Mouse (Mus musculus) kidney, adult 8-10 months (tissue): Measurements from ENCODE around the gene Kifc5b.
"Not testable (repeated sequence)": the region's sequence is repeated elsewhere in the genome, so short reads cannot be mapped to it uniquely, and the experiment has no call there.

Experiments
- DNase-seq, 2 experiments: peaks; one replicate each; pipeline ENCODE4 v3.0.0; 2022

The Kifc5b gene

GRCm38 (mm10) chr17:26972107-26972506 is 55.2 kb downstream of the Kifc5b start:
- no peak for DNase-seq

- DNase-seq = peak; percentile 94 to 95
Measured at GRCm38 (mm10) chr17:26972703-26973574, 56.0 kb downstream of the Kifc5b start, which contains the start of gene Zbtb9. TSS of gene Zbtb9 (plus strand) at chr17:26973167.

GRCm38 (mm10) chr17:26974547-26974946 is 57.7 kb downstream of the Kifc5b start:
- no peak for DNase-seq

DNA sequence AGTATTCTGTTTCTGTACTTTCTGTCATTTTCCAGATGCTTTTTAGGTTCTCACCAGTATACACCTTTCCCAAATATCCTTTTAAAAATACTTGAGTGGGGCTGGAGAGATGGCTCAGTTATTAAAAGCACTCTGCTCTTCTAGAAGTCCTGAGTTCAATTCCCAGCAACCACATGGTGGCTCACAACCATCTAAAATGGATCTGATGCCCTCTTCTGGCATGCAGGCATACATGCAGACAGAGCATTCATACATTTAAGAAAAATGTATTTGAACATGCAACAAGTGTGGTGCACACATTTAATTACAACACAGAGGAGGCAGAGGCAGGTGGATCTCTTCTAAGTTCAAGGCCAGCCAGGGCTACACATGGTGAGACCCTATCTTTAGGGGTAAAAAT is 58.5 kb downstream of the Kifc5b start:
- no peak for DNase-seq

GRCm38 (mm10) chr17:26977354-26977753 is 60.5 kb downstream of the Kifc5b start:
- DNase-seq = not testable (repeated sequence)

DNA sequence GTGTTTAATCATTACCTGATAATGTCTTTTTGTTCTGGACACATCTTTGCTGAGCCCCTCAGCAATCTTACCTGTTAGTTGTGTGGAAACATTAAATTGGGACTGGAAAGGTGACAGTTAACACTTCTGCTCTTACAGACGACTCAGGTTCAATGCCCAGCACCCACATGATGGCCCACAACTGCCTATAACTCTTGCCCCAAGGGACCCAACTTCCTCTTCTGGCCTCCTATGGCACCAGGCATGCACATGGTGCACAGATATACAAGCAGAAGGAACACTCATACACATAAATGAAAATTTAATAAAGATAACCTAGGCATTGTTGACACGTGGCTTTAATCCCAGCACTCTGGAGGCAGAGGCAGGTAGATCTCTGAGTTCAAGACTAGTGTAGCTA is 62.5 kb downstream of the Kifc5b start:
- DNase-seq = no peak

DNA sequence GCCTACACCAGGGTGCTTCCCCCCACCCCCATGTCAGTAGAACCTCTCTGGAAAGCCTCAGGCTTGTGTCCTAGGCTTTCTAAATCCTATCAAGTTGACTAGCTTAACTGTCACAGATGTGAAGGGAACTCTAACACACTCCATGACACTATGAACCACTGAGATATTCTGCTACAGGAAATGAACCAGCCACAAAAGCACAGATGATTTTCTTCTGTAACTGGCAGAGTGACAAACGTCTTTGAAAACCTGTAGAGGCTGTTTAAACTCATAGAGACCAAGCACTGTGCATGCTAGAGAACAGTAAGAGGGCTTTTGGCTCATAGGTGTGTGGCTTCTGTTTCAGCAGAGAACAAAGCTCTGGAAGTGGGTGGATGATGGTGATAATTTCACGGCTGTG is 64.2 kb downstream of the Kifc5b start:
- no peak for DNase-seq
